Mouse (Mus musculus) liver, postnatal 0 days (tissue): ENCODE results near the gene Spty2d1.

Experiments
- CTCF ChIP-seq: sonication (generic); IDR thresholded peaks from 2 replicates; pipeline ENCODE4 v1.5.1; 2016; ENCODE audit warnings: antibody characterized with exemption, low read depth
- EP300 ChIP-seq: IDR thresholded peaks from 2 replicates; pipeline ENCODE4 v1.6.1; 2016; ENCODE audit warnings: antibody characterized with exemption, low read depth, mild to moderate bottlenecking

GRCm38 (mm10) chr7:47008168-47008993 lies at the start of gene Spty2d1:
- TF ChIP-seq CTCF (no peak), EP300 (peak; percentile 90)
